Mouse (Mus musculus): ENCODE measurements at regions not wholly inside any gene's neighbourhood (a gene's known extent, or its start where the extent isn't known, plus 50 kb on each side); places are given as distances from the start of the nearest gene placed in this dataset.
"Not testable (repeated sequence)": the region's sequence is repeated elsewhere in the genome, so short reads cannot be mapped to it uniquely, and the experiment has no call there.

GRCm38 (mm10) chr1:85451701-85452100 is 123.8 kb upstream of the G530012D18Rik start:
- not testable (repeated sequence) for DNase-seq (ENCODE audit: low spot score)

- not testable (repeated sequence) for DNase-seq (ENCODE audit: low spot score)
These were observed 122.1 kb upstream of the G530012D18Rik start for GRCm38 (mm10) chr1:85453350-85453749.

GRCm38 (mm10) chr1:85456671-85457070 is 118.8 kb upstream of the G530012D18Rik start:
- DNase-seq (ENCODE audit: low spot score): not testable (repeated sequence)

GRCm38 (mm10) chr1:85457731-85458130 is 117.7 kb upstream of the G530012D18Rik start:
- not testable (repeated sequence) for DNase-seq (ENCODE audit: low spot score)

- not testable (repeated sequence) for DNase-seq (ENCODE audit: low spot score)
These were observed 113.4 kb upstream of the G530012D18Rik start for GRCm38 (mm10) chr1:85462121-85462520.

- peak; percentile 22 for DNase-seq (ENCODE audit: low spot score)
These were observed 96.4 kb upstream of the G530012D18Rik start for GRCm38 (mm10) chr1:85479117-85479516.

- not testable (repeated sequence) for DNase-seq (ENCODE audit: low spot score)
These were observed 90.5 kb upstream of the G530012D18Rik start for GRCm38 (mm10) chr1:85484985-85485384.

- DNase-seq (ENCODE audit: low spot score): not testable (repeated sequence)
These were observed 75.5 kb upstream of the G530012D18Rik start for GRCm38 (mm10) chr1:85499931-85500330.

- DNase-seq (ENCODE audit: low spot score): not testable (repeated sequence)
These were observed 74.2 kb upstream of the G530012D18Rik start for GRCm38 (mm10) chr1:85501278-85501677.
